Mouse (Mus musculus): ENCODE measurements around the gene Methig1.

Methig1 gene

DNA sequence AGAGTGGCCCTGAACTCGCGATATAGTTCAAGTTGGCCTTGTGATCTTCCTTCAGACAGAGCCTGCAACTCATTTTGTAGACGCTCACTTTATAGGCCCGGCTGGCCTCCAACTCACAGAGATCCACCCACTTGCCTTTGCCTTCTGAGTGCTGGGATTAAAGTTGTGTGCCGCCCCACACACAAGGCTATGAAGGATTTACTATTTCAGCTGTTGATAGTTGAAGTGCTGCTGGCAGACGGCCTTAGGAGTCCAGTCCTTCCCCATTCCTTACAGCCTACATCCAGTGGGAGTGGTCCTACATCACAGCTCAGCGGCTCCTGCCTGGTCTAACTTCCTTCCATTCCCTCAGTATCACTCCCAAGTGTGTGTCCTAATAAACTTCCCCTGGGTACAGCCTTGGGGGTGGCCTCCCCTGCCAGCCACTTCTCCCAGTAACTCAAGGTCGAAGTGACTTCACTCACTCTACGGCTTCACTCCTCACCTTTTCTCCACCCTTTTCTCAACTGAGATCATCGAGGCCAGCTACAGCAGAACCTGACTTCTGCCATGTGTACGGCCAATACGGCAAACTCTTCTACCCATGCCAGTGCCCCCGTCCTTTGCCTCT is 75.5 kb downstream of the Methig1 start:
- DNase-seq: no peak

GRCm38 (mm10) chr15:100429959-100430565 is 77.1 kb downstream of the Methig1 start:
- DNase-seq: peak; percentile 60

DNA sequence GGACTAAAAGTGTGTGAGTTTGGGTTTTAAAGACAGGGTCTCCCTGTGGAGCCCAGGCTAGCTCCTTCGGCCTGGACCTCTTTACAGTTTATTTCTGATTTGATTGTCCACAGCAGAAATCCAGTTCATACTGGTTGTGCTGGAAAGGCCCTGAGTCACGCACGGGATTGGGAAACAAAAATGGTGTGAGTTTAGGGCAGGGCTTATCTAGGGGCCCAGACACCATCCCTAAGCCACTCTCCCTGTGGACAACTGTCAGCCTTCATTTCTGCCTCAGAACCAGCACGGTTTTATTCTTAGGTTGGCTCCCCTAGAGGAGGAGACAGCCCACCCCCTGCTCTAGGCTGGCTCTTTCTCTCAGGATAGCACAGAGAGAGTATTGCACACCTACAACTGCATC is 80.3 kb downstream of the Methig1 start:
- DNase-seq: no peak

Data from cerebellum, adult 9-10 months (tissue).